Mouse (Mus musculus) cortical plate, adult 2 months (tissue): ENCODE results near the gene Scaf1. TPM values are rescaled to one million over a fixed set of nuclear protein-coding genes. Genes with fewer than 3 reads are reported as not detected.
A peak's percentile ranks its signal among the peaks of the same experiment; 100 is the strongest.

Experiments used
- H3K27ac ChIP-seq: fragments of 200-500 bp; 2 replicates; pipeline ENCODE4 v1.5.1; 2012; ENCODE audit warnings: low read length, control low read depth, inconsistent platforms; ENCODE audit not compliant: insufficient read depth
- H3K4me1 ChIP-seq: fragments of 200-500 bp; 2 replicates; pipeline ENCODE4 v1.6.1; 2011; ENCODE audit warnings: low read length; ENCODE audit not compliant: control insufficient read depth, insufficient read depth
- H3K4me3 ChIP-seq: fragments of 200-500 bp; 2 replicates; pipeline ENCODE4 v1.5.1; 2011; ENCODE audit warnings: mild to moderate bottlenecking, low read length, control low read depth; ENCODE audit not compliant: insufficient read depth
- CTCF ChIP-seq: fragments of 200-500 bp; IDR thresholded peaks from 2 replicates; pipeline ENCODE4 v1.5.1; 2011; ENCODE audit warnings: mild to moderate bottlenecking, control low read depth, low read length; ENCODE audit not compliant: insufficient read depth; ENCODE audit errors: extremely low read depth
- POLR2A ChIP-seq: fragments of 200-500 bp; IDR thresholded peaks from 2 replicates; pipeline ENCODE4 v1.6.1; 2011; ENCODE audit warnings: mild to moderate bottlenecking, low read length, control low read depth; ENCODE audit not compliant: insufficient read depth; ENCODE audit errors: extremely low read depth
- polyA plus RNA-seq: library from polyadenylated mRNA; depleted of rRNA; stranded (reverse); fragments of >200 nt; gene quantifications from 2 replicates; pipeline ENCODE4 v1.2.3, GENCODE M21; 2012; rRNA removed

Scaf1 gene
- polyA plus RNA-seq = 126 and 128 TPM in 2 replicates

- H3K4me3 ChIP-seq = peak within 1 kb of the TSS; percentile 92
- no peak for TF ChIP-seq POLR2A
- TF ChIP-seq CTCF = no peak
- peak within 1 kb of the TSS; percentile 88 for H3K27ac ChIP-seq
- H3K4me1 ChIP-seq = no peaks in the 10 kb centered on the region; the same call in 1 of the 2 replicates
These were observed at the start of gene Scaf1 for GRCm38 (mm10) chr7:45015957-45016612. Gene Scaf1 (minus strand): TSS chr7:45016363.

GRCm38 (mm10) chr7:45062239-45062835 is 46.2 kb upstream of the Scaf1 start, which contains the start of the genes Nosip and Prrg2:
Gene Nosip (plus strand): TSS chr7:45062429.
Gene Prrg2 (minus strand): TSS chr7:45062677.
- Histone ChIP-seq H3K4me3 (peak within 1 kb of the TSS; percentile 73), H3K4me1 (no peaks in the 10 kb centered on the region; the same call in 1 of the 2 replicates), H3K27ac (peak within 1 kb of the TSS; percentile 88)
- TF ChIP-seq POLR2A (peak; percentile 63), CTCF (no peak)

GRCm38 (mm10) chr7:45061532-45062075 is 45.4 kb upstream of the Scaf1 start:
- TF ChIP-seq POLR2A = no peak
- no peak for TF ChIP-seq CTCF
- no peaks in the 10 kb centered on the region; the same call in 1 of the 2 replicates for H3K4me1 ChIP-seq
- no peak overlapping the region for H3K27ac ChIP-seq
- no peak overlapping the region; the same call in 1 of the 2 replicates for H3K4me3 ChIP-seq

GRCm38 (mm10) chr7:45060632-45061122 is 44.5 kb upstream of the Scaf1 start:
- Histone ChIP-seq H3K27ac (no peak overlapping the region), H3K4me1 (no peaks in the 10 kb centered on the region; the same call in 1 of the 2 replicates), H3K4me3 (no peak overlapping the region)
- TF ChIP-seq CTCF (no peak), POLR2A (no peak)

GRCm38 (mm10) chr7:45058607-45059571 is 42.7 kb upstream of the Scaf1 start:
- H3K27ac ChIP-seq = 0 out of 2 replicates have a peak overlapping the region, but pooled peaks have one; percentile 26
- H3K4me1 ChIP-seq = no peaks in the 10 kb centered on the region; the same call in 1 of the 2 replicates
- H3K4me3 ChIP-seq = no peak overlapping the region
- TF ChIP-seq POLR2A = no peak

- Histone ChIP-seq H3K4me1 (no peaks in the 10 kb centered on the region; the same call in 1 of the 2 replicates), H3K4me3 (no peak overlapping the region), H3K27ac (no peak overlapping the region)
- TF ChIP-seq CTCF = no peak
- TF ChIP-seq POLR2A = no peak
These were observed 40.8 kb upstream of the Scaf1 start for GRCm38 (mm10) chr7:45056972-45057348.

- TF ChIP-seq CTCF = no peak
- TF ChIP-seq POLR2A = no peak
- Histone ChIP-seq H3K27ac (no peak overlapping the region), H3K4me3 (no peak overlapping the region), H3K4me1 (no peaks in the 10 kb centered on the region; the same call in 1 of the 2 replicates)
These were observed 40.3 kb upstream of the Scaf1 start for GRCm38 (mm10) chr7:45056329-45056971.

- peak overlapping the region; percentile 47 for H3K4me3 ChIP-seq
- peak overlapping the region; percentile 88 for H3K27ac ChIP-seq
- TF ChIP-seq POLR2A = peak; percentile 62; the same call in 1 of the 2 replicates
- TF ChIP-seq CTCF = no peak
- no peaks in the 10 kb centered on the region; the same call in 1 of the 2 replicates for H3K4me1 ChIP-seq
These were observed 37.9 kb upstream of the Scaf1 start for GRCm38 (mm10) chr7:45053931-45054510.
